Mouse (Mus musculus) cerebellum, adult 2 months (tissue): ENCODE data around the gene Klc1.

ENCODE experiments used
- CTCF ChIP-seq: fragments of 200-500 bp; IDR thresholded peaks from 2 replicates; pipeline ENCODE4 v1.5.1; 2011; ENCODE audit warnings: low read depth, mild to moderate bottlenecking, control low read depth, low read length, moderate library complexity, borderline replicate concordance; ENCODE audit not compliant: insufficient read depth
- POLR2A ChIP-seq: fragments of 200-500 bp; IDR thresholded peaks from 2 replicates; pipeline ENCODE4 v1.6.1; 2011; ENCODE audit warnings: low read length, control low read depth, borderline replicate concordance; ENCODE audit not compliant: insufficient read depth

DNA sequence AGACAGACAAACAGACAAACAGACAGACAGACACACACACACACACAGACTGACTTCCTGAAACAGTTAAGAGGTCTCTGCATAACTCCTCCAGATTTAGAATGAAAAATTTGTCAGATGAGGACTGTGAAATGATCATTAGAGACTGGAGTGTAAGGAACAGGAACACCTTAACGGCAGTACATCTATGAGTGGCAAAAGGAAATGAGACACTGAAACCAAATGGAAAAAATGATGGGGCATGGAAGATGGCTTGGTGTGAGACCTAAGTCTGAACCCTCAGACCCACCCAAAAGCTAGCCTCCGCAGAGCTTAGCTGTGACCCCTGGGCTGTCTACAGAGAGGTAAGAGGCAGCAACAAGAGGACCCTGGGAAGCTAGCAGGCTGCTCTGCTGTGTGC lies 96.8 kb downstream of the Klc1 start:
- TF ChIP-seq CTCF (no peak), POLR2A (no peak)
